Mouse (Mus musculus): ENCODE measurements around the gene Gsdma3.

Gsdma3 gene

GRCm38 (mm10) chr11:98625611-98626410, at the start of gene Gsdma3, which contains the start of gene Gm12355:
Gene Gsdma3, plus strand, starts transcription at chr11:98626360.
Gene Gm12355, minus strand, starts transcription at chr11:98625661.
- in situ Hi-C loops (cut with MboI, MseI): no loop called here

- in situ Hi-C loops (cut with MboI, MseI): loop anchor here (5.0 kb wide), 1 partner anchor 715 kb away; no protein-coding TSS in a partner anchor
These were observed 48.4 kb upstream of the Gsdma3 start for GRCm38 (mm10) chr11:98577776-98578175.

DNA sequence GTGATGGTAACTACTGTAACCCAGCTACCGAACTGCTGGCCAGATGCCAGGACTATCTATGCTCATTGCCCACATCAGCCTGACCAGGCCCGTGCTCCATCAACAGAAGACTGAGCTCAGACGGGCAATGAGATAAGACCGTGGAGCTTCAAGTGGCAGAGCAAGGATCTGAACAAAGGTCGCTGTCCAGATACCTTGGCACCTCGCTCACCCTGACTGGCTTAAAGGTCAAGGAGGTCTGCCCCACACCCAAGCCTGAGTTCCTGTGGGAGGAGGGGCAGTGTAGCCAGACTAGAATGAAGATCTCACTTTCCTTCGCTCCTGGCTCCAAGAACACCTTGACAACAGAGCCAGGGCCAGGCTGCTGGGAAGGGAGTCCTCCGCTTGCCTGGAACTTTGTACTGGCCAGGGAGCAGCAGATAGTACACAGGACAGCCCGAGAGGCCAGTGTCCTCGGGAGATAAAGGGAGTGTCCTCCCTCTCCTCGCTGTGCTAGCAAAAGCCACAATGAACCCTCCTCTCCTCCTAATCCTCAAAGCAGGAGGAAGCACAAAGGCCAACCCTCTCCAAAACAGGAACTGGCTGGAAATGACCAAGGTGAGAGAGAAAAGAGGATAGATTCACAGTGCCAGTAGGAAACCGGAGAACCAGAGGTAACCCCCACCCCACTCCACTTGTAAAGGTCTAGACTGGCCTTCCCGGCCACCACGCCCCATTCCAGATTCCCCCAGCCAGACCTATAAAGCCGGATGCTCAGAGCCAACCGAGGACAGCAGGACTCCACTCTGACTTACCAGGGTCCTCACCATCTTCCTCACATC, 45.6 kb upstream of the Gsdma3 start:
- in situ Hi-C loops (cut with MboI, MseI): loop anchor here (10.0 kb wide), 1 partner anchor 54 kb away; no protein-coding TSS in a partner anchor

DNA sequence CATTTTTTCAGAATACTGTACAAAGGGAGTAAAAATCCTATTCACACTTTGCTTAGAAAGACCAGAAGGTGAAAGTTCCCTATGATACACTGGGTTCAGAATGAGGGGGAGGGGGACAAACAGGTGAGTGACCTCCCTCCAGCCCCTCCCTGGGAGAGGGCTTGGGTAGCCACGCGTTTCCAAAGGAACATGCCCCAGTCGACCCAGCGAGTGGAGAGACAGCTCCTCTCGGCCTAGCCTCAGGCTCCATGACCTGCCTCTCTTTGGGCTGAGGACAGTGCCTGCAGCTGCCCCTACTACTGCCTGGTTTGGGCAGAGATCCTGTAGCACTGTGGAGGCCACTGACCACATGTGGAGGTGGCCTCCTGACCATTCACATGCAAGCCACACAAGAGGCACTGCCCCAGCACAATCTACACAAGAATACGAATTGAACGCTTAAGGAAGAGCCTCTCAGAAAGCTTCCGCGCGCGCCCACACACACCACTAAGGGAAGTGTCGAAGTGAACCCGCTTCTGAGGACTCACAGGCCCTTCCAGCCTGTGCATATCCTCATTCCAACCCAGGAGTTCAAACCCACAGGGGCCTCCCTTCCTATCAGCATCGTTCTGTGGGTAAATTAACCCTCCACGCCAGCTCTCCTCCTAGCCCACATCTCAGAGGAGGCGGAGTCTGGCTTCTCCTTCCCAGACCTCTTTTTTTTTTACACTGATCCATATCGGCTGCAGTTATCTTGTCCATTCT, 44.7 kb upstream of the Gsdma3 start:
- in situ Hi-C loops (cut with MboI, MseI): loop anchor here (10.0 kb wide), 1 partner anchor 53 kb away; no protein-coding TSS in a partner anchor

DNA sequence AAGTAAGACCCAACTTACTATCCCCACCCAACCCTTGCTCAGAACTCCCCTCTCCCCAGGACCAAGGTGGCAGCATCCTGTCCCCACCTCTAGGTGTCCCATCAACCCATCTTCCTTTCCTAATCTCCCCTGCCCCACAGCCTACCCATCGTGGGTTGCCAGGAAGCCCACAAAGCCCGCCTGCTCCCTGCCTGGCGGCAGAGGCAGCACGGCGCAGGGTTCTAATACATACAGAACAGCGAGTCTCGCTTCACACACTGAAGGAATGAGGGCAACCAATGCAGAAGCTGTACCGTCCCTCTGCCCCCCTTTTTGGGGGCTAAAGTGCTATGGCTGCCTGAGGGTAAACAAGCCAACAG, 44.2 kb upstream of the Gsdma3 start:
- in situ Hi-C loops (cut with MboI, MseI): loop anchor here (10.0 kb wide), 1 partner anchor 53 kb away; no protein-coding TSS in a partner anchor

DNA sequence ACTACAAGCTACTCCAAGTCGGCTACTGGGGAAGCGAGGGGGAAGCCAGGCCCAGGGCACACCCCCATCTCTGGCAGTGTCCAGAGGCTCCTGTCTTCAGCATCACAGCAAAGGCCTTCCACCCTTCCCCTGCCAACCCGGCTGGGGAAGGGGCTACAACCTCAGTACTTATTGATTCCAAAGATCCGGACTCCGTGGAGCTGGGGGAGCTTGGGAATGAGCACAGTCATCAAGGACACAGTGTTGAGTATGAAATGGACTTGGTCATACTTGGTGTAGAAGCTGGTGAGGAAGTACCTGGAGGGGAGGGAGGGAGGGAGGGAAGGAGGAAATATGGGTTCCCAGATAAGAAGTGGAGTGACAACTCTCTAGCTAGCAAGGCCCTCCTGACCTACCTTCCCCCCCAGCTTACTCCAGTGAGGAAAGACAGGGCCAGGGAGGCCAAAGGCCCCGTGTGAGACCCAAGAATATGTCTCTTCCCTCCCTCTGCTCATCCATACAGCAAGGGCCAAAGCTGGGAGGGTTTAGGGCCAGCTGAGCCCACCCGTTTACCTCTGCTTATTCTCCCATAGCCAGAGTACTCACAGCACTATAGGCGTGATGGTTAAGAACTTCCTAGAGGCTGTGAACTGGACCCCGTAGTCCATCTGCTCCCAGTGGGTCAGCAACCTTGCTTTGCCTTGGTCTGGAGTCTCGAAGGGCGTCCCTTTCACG, 43.5 kb upstream of the Gsdma3 start:
- in situ Hi-C loops (cut with MboI, MseI): loop anchor here (10.0 kb wide), 1 partner anchor 52 kb away; no protein-coding TSS in a partner anchor

- in situ Hi-C loops (cut with MboI, MseI): loop anchor here (10.0 kb wide), 1 partner anchor 52 kb away; no protein-coding TSS in a partner anchor
These were observed 43.0 kb upstream of the Gsdma3 start for GRCm38 (mm10) chr11:98583265-98583552.

DNA sequence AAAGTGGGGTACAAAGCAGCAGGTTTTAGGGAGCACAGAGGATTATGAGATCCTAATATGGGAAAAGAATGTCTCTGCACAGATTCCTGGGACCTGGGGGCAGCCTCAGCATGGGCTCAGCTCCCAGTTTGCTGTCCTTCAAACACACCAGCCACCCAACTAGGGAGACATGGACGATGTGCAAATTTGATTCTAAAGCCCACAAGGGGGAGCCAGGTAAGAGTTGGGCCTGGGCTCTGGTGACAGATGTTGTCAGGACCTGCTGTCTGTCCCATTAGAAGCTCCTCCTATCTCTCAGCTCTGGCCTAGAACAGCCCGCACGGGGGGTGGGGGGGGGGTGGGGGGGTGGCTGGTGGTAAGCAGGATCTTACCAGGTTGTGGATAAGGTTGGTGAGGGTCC, 42.6 kb upstream of the Gsdma3 start:
- in situ Hi-C loops (cut with MboI, MseI): loop anchor here (10.0 kb wide), 1 partner anchor 51 kb away; no protein-coding TSS in a partner anchor

GRCm38 (mm10) chr11:98584146-98584545, 42.0 kb upstream of the Gsdma3 start:
- in situ Hi-C loops (cut with MboI, MseI): loop anchor here (10.0 kb wide), 1 partner anchor 51 kb away; no protein-coding TSS in a partner anchor

GRCm38 (mm10) chr11:98584629-98585177, 41.5 kb upstream of the Gsdma3 start:
- in situ Hi-C loops (cut with MboI, MseI): loop anchor here (10.0 kb wide), 1 partner anchor 50 kb away; no protein-coding TSS in a partner anchor

DNA sequence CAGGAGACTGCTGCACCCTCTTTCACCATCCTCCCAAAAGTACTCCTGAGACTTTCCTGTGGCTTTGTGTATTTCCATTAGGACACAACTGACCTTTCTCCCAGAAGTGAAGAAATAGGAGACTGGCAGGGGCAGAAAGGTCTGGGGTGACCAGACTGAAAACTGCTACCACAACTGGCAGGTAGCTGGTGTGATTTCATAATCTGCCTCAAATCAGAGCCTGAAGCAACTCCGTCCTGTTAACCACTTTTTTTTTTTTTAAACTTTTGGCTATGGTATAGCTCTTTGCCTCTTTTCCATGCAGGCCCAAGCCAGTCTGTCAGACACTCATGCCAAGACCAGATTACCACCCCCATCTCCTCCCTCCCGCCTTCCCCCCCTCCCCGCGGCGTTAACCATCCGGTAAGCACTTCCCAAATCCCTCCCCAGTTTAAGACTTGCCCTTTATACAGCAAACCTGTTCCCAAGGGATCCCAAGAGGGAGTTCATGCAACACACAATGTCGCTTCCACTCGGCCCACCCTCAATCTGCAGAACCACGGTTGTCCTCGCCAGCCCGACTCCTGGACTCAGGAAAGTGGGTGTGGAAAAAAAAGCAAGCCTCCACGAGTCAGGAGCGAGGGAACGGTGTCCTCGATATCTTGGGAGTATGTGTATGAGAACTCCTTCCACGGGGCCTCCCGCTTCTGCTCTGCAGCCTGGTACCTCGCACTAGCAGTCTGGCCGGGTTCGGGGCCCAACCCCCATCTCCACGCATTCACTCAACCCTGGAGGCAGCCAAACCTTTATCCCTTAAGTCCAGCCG, 39.9 kb upstream of the Gsdma3 start:
- in situ Hi-C loops (cut with MboI, MseI): loop anchor here (10.0 kb wide), 1 partner anchor 49 kb away; no protein-coding TSS in a partner anchor

DNA sequence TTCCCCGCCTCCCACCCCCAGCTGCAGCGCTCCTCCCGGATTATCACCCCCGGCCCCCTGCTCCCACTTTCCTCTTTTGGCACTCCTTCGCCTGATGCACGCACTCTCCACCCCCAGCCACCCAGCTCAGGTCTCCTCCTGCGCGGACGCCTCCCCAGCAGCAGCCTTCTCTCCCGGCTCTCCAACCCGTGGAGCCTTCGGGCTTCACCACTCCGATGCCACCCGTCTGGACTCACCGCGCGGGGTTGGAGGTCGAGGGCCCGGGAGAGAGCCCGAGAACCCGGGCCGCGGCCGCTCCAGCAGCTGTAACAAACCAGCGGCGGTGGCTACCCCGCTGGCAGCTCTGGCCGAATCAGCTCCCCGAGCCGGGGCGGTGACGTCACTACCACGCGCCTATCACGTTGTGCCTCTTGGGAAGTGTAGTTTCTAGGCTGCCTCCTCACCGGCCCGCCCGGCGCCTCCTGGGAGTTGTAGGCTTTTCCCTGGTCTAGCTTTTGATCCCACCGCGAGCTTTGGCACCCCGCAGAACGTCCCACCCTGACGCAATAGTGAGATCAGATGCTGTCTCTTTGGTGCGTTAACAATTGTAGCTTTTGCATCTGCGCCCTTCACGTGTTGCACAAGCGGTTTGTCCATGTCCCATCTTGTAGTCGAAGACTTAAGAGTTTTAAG, 39.1 kb upstream of the Gsdma3 start, which contains the start of gene Ormdl3:
Gene Ormdl3, minus strand, starts transcription at position 477 of the 672 bp plus-strand sequence.
- in situ Hi-C loops (cut with MboI, MseI): loop anchor here (10.0 kb wide), 1 partner anchor 48 kb away; no protein-coding TSS in a partner anchor

DNA sequence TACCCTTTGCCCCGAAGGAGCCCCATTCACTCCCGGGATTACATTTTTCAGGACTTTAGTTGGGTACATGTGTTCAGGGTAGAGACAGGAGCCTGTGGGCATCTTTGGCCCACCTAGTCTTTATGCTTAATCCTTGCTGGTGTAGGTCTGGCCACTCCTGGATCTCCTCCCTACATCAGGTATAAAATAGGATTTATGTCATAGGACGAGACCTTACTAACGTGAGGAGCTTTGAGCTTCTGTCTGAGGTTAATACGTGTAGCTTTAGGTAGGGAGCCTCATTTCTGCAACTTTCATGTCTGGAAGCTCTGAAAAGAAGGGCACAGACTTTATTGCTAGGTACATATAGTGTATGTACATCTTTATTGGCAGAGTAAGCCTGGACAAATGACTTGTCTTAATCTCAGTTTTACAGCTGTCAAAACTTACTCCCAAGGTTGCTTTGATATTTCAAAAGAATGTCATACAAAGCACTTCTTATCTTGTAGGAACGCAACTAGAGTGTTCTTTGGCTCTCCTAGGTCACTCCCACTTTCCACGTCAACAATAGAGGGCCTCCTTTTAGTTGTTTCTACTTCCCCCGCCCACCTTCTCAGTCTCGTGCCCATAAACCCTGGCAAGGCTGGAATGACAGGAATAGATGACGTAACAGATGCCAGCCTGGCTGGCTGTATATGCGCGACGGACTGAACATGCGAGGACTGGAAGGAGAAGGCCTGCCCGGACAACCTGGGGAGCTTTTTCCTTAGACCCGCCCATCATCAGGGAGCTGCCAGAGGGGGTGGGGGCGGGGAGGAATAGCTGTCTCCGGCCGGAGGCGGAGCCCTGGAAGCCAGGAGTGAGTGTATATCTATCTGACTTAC, 38.2 kb upstream of the Gsdma3 start:
- in situ Hi-C loops (cut with MboI, MseI): loop anchor here (10.0 kb wide), 1 partner anchor 47 kb away; no protein-coding TSS in a partner anchor

GRCm38 (mm10) chr11:98588833-98589281, 37.3 kb upstream of the Gsdma3 start:
- in situ Hi-C loops (cut with MboI, MseI): loop anchor here (10.0 kb wide), 1 partner anchor 46 kb away; no protein-coding TSS in a partner anchor

- in situ Hi-C loops (cut with MboI, MseI): loop anchor here (10.0 kb wide), 1 partner anchor 45 kb away; no protein-coding TSS in a partner anchor
These were observed 36.9 kb upstream of the Gsdma3 start for GRCm38 (mm10) chr11:98589306-98589705.

DNA sequence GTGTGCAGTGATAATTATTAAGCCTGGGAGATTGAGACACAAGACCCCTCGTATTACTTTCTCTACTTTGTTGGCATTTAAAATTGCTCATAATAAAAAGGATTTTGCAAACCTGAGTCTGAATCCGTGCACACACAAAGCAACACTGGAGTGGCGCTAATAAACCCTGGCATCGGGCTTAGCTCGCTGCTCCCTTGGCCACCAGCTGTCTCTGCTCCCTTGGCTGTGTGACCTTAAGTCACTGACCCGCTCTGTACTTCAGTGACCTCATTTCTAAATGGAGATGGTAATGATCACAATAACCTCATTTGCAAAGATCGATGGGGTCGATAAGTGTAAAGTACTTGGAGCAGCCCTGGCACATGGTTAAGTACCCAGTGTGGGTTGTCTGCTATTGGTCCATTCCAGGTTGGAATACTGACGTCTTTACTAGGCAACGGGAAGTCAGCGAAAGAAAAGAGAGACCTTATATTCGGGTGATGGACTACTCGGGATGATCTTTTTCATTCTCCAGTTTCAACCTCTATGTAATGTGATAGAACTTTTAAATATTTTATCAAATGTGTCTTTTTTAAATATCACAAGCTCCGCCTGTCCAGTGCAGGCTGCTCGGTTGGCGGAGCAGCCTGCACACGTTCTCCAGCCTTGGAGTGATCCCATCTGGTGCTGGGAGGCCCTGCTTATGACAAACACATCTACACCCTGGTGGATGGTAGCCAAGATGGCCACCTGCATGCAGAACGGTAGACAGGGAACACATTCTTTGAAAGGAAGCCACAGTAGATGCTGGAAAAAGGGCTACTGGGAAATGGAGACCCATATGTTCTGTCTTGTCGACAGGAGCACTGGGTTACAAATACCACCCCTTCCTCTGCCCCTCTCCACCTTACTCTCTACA, 35.4 kb upstream of the Gsdma3 start:
- in situ Hi-C loops (cut with MboI, MseI): no loop called here

All from regulatory T cell (primary cell).